Mouse (Mus musculus): ENCODE data around the gene Tardbp.

The Tardbp gene

DNA sequence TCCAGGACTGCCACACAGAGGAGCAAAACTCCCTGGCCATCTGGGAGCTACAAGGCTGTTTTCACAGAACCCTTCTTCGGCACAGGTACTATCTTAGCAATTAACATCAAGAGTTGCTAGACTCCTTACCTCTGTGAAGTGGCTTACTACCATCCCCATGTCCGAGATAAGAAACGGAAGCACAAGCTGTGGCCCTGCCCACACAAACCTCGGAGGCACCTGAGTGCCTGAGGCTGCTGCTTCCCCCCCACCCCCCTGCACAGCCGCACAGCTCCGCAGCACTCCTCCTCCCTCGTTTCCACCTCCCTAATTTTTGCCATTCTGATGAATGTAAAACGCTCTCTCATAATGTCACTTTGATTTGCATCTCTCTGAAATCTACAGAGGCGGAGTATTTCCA lies 11.5 kb upstream of the Tardbp start:
- DNase-seq (ENCODE audit: low spot score in 2 of 2), result no peak

DNA sequence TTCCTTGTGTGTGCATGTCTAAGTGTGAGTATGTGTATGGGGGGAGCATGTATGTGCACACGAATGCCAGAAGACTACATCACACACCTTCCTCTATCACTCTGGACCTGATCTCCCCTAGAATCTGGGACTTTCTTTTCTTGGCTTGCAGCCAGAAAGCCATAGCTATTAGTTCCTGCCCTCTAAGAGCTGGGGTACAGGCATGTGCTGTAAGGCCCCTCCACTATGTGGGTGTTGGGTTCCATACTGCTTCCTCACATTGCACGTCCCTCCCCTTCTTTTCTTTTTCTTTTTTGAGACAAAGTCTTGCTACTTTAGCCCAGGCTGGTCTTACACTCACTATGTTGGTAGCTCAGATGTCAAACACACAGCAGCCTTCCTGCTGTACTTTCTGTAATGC lies 8.5 kb upstream of the Tardbp start:
- DNase-seq (ENCODE audit: low spot score in 2 of 2), result no peak

DNA sequence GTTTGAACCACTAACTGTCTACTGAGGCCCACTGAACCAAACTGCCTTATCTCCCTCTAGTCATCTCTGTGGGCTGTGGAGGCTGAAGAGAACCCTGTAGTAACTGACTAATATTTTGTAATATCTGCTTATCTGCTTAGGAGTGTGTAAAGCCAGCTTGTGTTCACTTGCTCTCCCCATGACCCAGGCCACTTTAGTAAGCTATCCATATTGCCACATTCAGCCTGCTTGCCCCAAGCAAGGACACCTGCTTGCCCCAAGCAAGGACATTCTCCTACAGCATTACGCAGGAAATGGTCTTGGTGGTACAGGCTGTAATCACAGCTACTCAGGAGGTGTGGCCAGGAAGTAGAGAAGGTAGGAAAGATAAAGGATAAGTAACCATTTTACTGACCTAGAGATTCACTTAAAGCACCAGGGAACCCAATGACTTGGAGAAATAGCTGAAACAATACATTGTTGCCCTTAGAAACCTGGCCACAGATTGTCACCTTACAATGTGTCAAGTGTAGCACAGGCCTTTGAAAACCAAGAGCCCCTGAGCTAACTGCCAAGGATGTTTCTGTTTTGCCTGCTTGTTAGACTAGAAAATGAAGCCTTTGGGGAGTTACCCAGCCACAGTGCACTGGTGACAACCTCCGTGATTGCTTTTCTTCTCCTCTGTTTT lies 6.7 kb upstream of the Tardbp start:
- no peak for DNase-seq (ENCODE audit: low spot score in 2 of 2)

DNA sequence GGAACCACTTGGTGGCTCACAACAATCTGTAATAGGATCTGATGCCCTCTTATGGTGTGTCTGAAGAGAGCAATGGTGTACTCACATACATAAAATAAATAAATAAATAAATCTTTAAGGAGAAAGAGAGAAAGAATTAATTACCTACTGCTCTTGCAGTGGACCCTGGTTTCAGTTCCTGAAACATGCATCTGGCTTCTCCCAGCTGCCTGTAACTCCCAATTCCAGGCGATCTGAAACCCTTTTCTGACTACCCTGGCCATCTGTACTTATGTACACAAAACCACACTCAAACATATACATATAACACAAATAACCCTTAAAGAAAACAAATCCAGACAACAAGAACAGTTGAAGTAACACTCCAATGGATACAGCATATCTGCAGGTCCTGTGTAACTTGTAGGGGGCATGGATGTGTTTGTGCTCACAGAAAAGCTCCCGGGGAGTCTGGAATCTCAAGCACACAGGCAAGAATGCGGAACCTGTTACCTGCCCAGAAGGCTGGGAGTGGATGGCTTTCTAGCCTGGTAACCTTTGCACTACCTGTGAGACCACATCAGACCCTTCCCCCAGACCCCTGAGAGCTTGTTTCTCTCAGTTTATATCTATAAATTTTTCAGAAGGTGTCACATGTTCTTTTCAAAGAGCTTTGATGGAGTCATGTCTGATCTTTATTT lies 5.3 kb upstream of the Tardbp start:
- DNase-seq (ENCODE audit: low spot score in 2 of 2), result no peak

DNA sequence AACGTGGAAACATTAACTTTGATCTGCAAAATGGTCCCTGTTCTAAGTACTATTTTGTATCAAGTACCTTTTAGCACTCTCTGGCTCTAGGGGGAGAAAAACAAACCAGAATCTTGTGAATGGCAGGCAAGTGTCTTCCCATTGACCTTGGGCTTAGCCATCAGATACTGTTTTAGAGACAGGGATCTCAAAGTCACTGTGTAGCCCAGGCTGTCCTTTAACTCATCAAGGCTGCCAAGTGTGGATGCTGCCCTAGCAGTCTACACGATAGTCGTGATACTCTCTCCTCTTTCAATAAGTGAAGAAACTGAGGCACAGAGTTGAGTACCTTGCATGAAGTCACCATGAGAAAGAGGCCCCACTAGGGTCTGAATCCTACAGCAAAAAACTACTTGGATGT lies 427 bp upstream of the Tardbp start:
- DNase-seq (ENCODE audit: low spot score in 2 of 2), result no peak

DNA sequence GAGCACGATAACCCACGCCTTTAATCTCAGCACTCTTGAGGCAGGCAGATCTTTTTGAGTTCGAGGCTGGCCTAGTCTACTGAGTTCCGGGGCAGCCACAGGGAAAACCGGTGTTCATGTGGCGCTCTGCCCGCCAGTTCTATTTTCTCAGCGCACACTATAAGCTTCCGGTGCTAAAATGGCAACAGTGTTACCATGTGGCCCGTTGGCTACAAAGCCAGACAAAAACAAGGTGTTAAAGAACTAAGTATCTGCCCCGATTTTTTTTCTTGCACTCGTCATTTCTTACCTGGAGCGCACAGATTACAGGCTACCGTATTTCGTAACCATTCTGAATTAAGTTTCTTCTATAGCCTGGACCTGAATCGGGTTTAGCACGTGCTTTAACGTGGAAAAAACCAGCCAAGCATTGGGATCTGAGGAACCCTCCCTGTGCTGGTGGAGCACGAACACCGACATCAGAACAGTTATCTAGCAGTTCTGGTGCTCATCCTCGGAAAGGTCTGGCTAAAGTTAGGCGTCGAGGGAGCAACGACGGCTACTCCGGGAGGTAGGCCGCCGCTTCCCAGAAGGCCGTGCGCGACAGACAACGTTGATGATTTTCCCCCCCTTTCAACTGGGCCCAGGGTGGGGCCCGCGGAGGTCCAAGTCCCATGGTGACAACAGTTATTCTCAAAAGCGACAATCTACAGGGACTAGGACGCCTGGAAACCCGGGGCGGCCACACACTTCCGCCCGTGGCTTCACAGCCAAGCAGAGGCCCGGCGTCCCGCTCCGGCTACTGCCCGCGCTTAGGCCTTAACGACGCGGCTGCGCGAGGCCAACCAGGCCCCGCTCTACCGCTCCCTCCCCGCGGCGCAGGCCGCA lies 830 bp downstream of the Tardbp start:
- DNase-seq (ENCODE audit: low spot score in 2 of 2), result no peak

DNA sequence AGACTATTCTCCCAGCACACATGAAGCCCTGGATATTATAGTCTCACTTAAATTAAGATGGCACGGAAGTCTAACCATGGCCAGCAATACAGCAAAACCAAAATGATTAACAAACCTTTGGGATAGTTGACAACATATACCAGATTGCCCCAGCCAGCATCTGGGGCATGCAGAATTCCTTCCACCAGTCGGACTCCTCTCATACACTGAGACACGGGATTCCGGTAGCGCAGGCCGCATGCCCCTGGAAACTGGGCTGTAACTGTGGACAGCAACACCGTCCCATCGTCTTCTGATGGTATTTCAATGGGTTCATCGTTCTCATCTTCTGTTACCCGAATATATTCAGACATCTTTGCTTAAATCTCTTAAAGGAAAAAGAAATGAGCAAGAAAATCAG lies 1.8 kb downstream of the Tardbp start:
- no peak for DNase-seq (ENCODE audit: low spot score in 2 of 2)

DNA sequence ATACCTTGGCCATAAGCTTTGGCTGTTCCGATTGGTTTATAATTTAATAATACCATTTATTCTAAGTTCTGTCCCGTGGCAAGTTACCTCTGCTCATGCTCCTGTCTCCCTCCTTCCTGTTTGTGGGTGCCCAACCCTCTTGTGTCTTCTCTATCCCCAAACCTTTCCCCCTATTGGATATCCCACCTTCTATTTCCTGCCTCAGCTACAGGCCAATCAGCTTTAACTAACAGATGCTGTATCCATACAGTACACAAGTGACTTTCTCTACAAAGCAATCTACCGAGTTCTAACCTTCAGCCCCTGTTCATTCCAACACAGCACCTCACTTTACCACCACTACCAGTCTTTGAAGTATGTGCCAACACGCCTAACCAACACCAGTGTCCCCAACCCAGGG lies 3.2 kb downstream of the Tardbp start:
- DNase-seq (ENCODE audit: low spot score in 2 of 2), result no peak

DNA sequence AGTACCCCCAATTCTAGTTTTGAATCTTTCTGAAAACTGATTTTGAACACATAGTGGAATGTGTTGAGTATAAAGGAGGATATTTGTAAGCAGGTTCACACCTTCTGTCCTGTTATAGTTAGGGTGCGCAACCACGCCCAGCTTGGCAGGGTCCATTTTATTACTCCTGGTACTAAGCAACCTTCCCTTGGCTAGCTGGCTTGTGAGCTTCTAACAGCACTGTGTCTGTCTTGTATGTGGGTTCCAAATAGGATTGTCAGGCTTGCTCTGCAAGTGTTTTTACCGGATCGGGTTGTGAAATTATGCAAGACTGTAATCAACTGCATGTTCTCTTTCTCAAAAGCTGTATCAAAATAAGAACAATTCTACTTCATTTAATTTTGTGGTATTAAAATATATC lies 4.3 kb downstream of the Tardbp start:
- DNase-seq (ENCODE audit: low spot score in 2 of 2), result no peak

DNA sequence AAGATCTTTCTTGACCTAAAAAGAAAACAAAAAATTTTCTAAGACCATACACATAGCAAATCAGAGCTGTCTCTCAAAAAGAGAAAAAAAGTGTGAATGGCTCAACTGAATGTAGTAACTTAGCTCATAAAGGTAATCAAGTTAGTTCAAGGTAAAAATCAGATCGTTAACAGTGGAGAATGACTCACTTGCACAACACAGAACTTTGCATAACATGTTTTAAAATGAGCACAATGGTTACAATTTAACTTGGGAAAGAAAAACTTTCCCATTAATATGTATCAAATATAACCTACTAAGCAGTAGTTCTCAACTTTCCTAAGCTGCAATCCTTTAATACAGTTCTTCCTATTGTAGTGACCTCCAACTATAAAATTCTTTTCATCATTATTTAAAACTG lies 6.1 kb downstream of the Tardbp start:
- no peak for DNase-seq (ENCODE audit: low spot score in 2 of 2)

DNA sequence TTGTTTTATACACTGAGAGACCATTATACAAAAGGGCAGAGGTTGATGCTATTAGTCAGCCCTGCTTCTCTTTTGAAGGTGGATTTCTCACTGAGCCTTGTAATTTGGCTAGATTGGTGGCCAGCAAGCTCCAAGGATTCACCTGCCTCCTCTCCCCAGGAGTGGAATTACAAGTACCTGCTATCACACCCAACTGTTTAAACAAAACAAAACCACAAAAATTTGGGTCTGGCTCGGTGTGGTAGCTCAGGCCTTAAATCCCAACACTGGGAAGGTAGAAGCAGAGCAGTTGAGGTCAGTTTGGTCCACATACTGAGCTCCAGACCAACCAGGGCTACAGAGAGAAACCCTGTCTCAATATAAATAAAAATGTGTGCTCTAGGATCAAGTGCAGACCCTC lies 7.0 kb downstream of the Tardbp start:
- DNase-seq (ENCODE audit: low spot score in 2 of 2), result no peak

DNA sequence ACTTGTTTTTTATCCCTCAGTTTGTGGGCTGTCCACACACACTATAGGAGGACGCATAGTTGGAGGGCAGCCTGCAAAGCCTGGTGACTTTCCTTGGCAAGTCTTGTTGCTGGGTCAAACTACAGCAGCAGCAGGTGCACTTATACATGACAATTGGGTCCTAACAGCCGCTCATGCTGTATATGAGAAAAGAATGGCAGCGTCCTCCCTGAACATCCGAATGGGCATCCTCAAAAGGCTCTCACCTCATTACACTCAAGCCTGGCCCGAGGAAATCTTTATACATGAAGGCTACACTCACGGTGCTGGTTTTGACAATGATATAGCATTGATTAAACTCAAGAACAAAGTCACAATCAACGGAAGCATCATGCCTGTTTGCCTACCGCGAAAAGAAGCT lies 13.1 kb downstream of the Tardbp start:
- no peak for DNase-seq (ENCODE audit: low spot score in 2 of 2)

DNA sequence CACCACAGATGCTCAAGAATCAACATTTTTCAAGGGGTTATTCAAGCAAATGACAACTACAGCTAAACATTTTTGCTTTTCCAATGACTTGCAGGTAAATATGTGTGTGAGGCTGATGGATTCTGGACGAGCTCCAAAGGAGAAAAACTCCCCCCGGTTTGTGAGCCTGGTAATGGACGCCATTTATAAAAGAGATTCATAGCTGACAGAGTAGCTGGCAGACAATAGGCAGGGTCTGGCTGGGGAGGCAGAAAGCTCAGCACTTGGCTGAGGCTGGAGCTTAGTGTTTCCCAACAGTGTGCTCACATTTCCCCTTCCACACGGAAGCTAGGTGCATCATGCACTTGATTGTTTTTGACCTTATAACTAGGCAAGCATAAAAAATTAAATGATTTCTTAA lies 14.3 kb downstream of the Tardbp start:
- no peak for DNase-seq (ENCODE audit: low spot score in 2 of 2)

DNA sequence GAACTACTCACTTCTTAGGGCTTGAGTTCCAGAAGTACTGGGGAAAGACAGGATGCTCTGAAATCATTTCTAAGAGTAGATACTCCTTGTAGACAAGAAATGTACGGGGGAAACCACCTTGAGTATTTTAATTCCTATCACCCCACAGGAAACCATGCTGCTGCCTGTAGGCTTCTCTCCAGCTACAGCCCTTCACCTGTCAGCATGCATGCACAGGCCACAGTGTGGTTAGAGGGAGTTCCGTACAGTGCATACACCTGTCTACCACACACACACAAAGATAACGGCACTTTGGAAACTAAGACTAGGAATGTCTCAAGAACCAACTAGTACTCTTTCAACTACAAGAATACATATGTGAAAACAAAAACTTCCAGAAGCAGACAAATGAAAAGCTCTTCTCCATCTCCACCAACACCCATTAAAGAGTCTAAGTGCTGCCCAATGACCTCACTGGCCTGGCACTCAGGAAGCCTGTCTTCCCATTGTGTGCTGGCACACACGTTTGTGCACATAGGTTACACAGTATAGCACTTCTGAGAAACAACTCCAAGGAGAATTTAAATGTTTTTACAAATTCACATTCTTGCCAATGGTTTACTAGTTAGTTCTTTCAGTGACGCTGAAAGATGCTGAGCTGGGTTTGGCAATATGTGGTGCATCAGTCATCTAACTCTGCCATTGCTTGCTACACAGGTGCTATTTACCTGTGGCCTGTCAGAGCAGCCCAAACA lies 16.0 kb downstream of the Tardbp start:
- no peak for DNase-seq (ENCODE audit: low spot score in 2 of 2)

DNA sequence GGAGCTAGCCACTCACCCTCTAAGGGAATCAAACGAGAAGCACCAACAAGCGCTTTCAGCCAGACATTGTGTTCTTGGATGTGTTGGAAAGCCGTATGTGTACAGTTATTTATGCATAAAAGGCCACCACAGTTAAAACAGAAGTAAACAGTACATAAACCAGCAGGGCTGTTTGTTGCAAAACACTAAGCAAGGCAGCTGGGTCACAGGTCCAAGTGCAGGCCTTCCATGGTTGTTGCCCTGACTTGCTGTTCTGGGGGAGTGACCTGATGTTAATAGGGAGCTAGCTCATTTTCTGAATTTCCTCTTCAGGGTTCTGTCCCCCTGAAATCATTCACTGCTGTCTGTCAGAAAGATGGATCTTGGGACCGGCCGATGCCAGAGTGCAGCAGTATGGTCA lies 17.0 kb downstream of the Tardbp start:
- no peak for DNase-seq (ENCODE audit: low spot score in 2 of 2)

DNA sequence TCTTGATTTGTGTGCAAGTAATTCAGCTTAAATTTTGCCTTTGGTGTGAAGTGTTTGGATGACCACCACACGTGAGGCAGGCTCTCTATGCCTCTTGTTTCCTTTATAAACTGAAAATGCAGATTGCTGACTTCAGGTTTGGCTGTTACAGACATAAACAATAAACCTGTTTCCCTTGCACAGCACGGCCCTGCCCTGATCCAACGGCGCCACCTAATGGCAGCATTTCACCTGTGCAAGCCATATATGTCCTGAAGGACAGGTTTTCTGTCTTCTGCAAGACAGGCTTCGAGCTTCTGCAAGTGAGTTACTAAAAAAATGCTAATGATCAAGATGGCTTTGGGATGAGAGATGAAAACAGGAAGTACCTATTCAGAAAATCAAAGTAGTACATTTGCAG lies 19.1 kb downstream of the Tardbp start:
- DNase-seq (ENCODE audit: low spot score in 2 of 2), result peak in 1 of 2 experiments; percentile 68

DNA sequence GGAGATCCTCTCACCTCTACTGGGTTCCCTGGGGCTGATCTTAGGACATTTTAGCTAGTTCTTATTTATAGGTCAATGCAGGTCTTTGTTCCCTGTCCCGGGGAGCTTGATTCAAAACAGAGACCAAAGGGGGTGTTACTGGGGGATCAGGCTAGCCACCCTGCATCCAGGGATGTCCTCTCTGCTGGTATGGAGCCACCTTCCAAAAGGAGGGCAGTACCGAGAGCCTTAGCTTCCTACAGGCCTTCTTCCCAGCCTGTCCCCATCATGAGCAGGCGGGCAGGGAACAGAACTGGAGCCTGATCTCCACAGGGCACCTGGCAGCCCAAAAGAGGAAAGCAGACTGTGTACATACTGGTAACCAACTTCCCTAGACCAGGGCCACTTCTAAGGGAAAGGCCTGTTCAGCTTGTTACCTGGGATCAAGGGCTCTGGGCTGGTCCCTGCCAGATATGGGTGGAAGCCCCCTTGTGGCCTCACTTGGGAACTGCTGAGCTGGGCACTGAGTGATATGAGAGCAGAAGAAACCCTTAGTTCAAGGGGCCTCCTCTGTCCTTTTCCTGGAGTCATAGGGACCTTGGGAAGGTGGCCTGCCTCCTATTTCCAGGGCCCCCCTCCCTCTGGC lies 22.2 kb downstream of the Tardbp start:
- DNase-seq (ENCODE audit: low spot score in 2 of 2), result peak in 1 of 2 experiments; percentile 57

DNA sequence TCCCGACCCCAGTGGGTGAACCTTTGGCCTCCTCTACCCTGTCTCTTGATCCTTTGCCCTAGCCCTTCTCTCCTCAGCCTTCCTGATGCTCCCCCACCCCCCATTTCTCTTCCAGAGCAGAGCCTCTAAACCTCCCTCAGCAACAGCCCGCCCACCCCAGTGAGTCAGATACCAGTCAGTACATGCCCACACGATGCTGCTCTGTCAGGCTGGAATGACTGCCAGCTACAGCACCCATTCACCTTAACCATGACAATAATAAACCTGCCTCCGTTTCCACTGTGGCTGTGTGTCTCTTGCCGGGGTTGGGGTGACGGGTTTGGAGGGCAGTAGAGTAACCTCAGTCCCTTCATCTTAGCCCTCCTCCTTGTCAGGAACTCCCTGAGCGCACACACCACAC lies 22.7 kb downstream of the Tardbp start:
- DNase-seq (ENCODE audit: low spot score in 2 of 2), result no peak

DNA sequence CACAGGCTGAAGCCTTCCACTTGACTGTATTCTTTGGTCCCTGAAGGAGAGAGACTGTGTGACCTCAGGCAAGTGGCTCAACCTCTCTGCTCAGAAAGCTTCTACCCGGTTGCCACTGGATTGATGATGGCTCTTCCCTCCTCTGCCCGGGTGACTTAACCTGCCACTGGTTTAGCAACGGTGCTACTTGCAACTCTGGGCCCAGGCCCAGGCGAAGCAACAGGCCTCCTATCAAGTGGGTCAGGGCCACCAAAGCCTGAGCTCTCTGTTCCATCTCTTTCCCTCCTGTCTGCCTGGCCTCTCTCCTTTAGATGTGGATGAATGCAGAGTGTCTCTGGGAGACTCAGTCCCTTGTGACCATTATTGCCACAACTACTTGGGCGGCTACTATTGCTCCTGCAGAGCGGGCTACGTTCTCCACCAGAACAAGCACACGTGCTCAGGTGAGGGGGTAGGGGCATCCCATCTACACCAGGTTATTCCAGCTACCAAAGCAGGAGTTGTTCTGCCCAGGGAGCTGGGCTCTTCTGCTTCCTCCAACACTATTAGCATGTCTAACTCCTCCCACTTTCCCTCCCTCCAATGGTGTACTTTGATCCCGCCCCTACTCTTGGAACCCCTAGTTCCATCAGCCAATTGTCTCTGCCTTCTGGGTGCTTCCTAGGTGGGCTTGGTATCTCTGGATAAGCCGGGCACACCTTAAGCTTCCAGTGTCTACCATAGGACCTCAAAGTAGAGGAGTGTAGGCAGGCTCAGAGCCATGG lies 23.3 kb downstream of the Tardbp start:
- no peak for DNase-seq (ENCODE audit: low spot score in 2 of 2)

DNA sequence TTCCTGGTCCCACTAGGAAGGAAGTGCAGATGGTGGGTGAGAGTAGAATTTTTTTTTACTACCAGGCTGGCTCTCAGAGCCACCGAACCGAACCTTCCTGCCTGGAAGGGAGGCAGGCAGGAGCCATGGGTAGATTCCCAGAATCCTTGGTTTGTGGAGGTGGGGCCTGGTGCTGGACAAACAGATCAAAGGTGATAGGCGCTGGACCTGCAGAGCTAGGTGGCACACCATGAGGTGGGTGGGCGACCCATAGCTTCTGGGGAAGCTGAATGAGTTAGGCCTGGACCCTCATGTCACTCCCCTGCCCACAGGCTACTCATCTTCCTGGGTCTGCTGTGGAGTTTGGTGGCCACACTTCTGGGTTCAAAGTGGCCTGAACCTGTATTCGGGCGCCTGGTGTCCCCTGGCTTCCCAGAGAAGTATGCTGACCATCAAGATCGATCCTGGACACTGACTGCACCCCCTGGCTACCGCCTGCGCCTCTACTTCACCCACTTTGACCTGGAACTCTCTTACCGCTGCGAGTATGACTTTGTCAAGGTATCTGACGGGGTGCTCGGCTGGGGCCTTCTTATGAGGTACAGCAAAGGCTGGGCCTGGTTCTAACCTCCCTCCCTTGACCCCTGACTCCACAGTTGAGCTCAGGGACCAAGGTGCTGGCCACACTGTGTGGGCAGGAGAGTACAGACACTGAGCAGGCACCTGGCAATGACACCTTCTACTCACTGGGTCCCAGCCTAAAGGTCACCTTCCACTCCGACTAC lies 24.3 kb downstream of the Tardbp start, which contains the start of gene Masp2:
Masp2 (plus strand) TSS at position 198 of the 764 bp plus-strand sequence.
- DNase-seq (ENCODE audit: low spot score in 2 of 2), result no peak

Data from frontal cortex, postnatal 10 days (tissue).